Mouse (Mus musculus): ENCODE data around the gene Rhbdf2.

The Rhbdf2 gene

GRCm38 (mm10) chr11:116552194-116552593, 74.6 kb downstream of the Rhbdf2 start:
- DNase-seq (ENCODE audit: low read depth, low spot score): no peak

- no peak for DNase-seq (ENCODE audit: low read depth, low spot score)
These were observed 76.1 kb downstream of the Rhbdf2 start for GRCm38 (mm10) chr11:116550748-116551147.

- DNase-seq (ENCODE audit: low read depth, low spot score): no peak
These were observed 77.4 kb downstream of the Rhbdf2 start for GRCm38 (mm10) chr11:116549273-116550038.

GRCm38 (mm10) chr11:116548780-116549179, 78.0 kb downstream of the Rhbdf2 start:
- no peak for DNase-seq (ENCODE audit: low read depth, low spot score)

All from ES-CJ7 (cell line).